Mouse (Mus musculus): ENCODE measurements around the gene Rnf130. TPM values are rescaled to one million over a fixed set of nuclear protein-coding genes. Genes with fewer than 3 reads are reported as not detected.

Rnf130 gene
- total and polyA plus RNA-seq, 3 experiments, result not detected

GRCm38 (mm10) chr11:50104016-50104415 is 78.9 kb downstream of the Rnf130 start:
- DNase-seq (ENCODE audit: extremely low read depth), result no peak
- H3K9me3 ChIP-seq (replicated peaks; ENCODE audit: low read length), result no peaks in the 10 kb centered on the region
- no peaks in the 10 kb centered on the region for H3K36me3 ChIP-seq (replicated peaks in 1 of 2; ENCODE audit: control insufficient read depth in 1 of 2, insufficient read depth in 1 of 2, low read length in 1 of 2)
- no peak for TF ChIP-seq SMC3 (IDR thresholded peaks at IDR 0.05; ENCODE audit: low read depth, low read length)
- no peak for TF ChIP-seq ZMIZ1 (IDR thresholded peaks at IDR 0.05; ENCODE audit: low read depth, low read length)
- TF ChIP-seq NRF1 (IDR thresholded peaks at IDR 0.05; ENCODE audit: low read depth, low read length), result no peak
- no peak for TF ChIP-seq EP300 (IDR thresholded peaks at IDR 0.05; ENCODE audit: low read length)
- TF ChIP-seq NELFE (IDR thresholded peaks at IDR 0.05; ENCODE audit: low read depth, low read length), result no peak
- no peak for TF ChIP-seq MEF2A (IDR thresholded peaks at IDR 0.05; ENCODE audit: borderline replicate concordance, low read depth, low read length)
- no peak for TF ChIP-seq ZKSCAN1 (IDR thresholded peaks at IDR 0.05; ENCODE audit: borderline replicate concordance, low read depth, low read length)
- TF ChIP-seq MAFK (IDR thresholded peaks at IDR 0.05; ENCODE audit: insufficient replicate concordance, low read length), result no peak
- no peak for TF ChIP-seq ELF1 (IDR thresholded peaks at IDR 0.05; ENCODE audit: low read depth, low read length)
- no peak for TF ChIP-seq IRF4 (IDR thresholded peaks at IDR 0.05; ENCODE audit: low read depth, low read length)
- TF ChIP-seq TCF12 (IDR thresholded peaks at IDR 0.05; ENCODE audit: low read depth, low read length), result no peak
- no peak for TF ChIP-seq MAX (IDR thresholded peaks at IDR 0.05; ENCODE audit: low read length)
- H3K9ac ChIP-seq (ENCODE audit: insufficient read depth, low read depth), result no peak overlapping the region
- dilution Hi-C loops (cut with MboI; ENCODE audit: extremely low pct_ligation_motif_present, extremely low pct_unique_long_range_greater_than_20kb, low sequenced_read_pairs), result no loop called here
- no peak overlapping the region for H3K27ac ChIP-seq (ENCODE audit: insufficient read depth, low read depth)
- in situ Hi-C loops (cut with MboI; ENCODE audit: low pct_ligation_motif_present, low pct_unique_long_range_greater_than_20kb, low sequenced_read_pairs), result no loop called here
- H3K4me1 ChIP-seq (ENCODE audit: control insufficient read depth in 1 of 2, insufficient read depth in 2 of 2), result peaks cover 0 to 14% of the 10 kb centered on the region in 2 experiments; a peak in 2 of 4 replicates
- H3K27me3 ChIP-seq (replicated peaks), result no peaks in the 10 kb centered on the region
- H3K79me2 ChIP-seq (replicated peaks; ENCODE audit: control insufficient read depth, extremely low read depth, insufficient read depth, poor library complexity, severe bottlenecking), result no peaks in the 10 kb centered on the region
- H3K4me2 ChIP-seq (ENCODE audit: insufficient read depth, low read depth, poor library complexity, severe bottlenecking), result no peak overlapping the region
- no peak overlapping the region for H3K4me3 ChIP-seq (replicated peaks in 1 of 3; ENCODE audit: low read depth in 2 of 3, low read length in 2 of 3, poor library complexity in 1 of 3)

- TF ChIP-seq NELFE (IDR thresholded peaks at IDR 0.05; ENCODE audit: low read depth, low read length) (no peak), JUND (conservative IDR thresholded peaks at IDR 0.05; ENCODE audit: low read depth, low read length) (no peak), EP300 (IDR thresholded peaks at IDR 0.05; ENCODE audit: low read length) (no peak), CHD1 (IDR thresholded peaks at IDR 0.05; ENCODE audit: low read depth, low read length) (no peak), SIN3A (IDR thresholded peaks at IDR 0.05; ENCODE audit: low read length) (no peak), PAX5 (IDR thresholded peaks at IDR 0.05; ENCODE audit: low read length) (no peak), CTCF (conservative IDR thresholded peaks at IDR 0.05 in 1 of 2, IDR thresholded peaks at IDR 0.05 in 1 of 2; ENCODE audit: low read depth in 2 of 2, low read length in 2 of 2) (no peak), TBP (conservative IDR thresholded peaks at IDR 0.05; ENCODE audit: low read depth, low read length) (no peak), MEF2A (IDR thresholded peaks at IDR 0.05; ENCODE audit: borderline replicate concordance, low read depth, low read length) (no peak), USF2 (conservative IDR thresholded peaks at IDR 0.05; ENCODE audit: low read depth, low read length) (no peak), CHD2 (IDR thresholded peaks at IDR 0.05; ENCODE audit: low read length) (no peak), JUN (IDR thresholded peaks at IDR 0.05; ENCODE audit: insufficient read depth, low read depth, low read length) (no peak), MAFK (IDR thresholded peaks at IDR 0.05; ENCODE audit: insufficient replicate concordance, low read length) (no peak), SMC3 (IDR thresholded peaks at IDR 0.05; ENCODE audit: low read depth, low read length) (no peak)
- Histone ChIP-seq H3K4me3 (replicated peaks in 1 of 3; ENCODE audit: low read depth in 2 of 3, low read length in 2 of 3, poor library complexity in 1 of 3) (no peak overlapping the region), H3K4me1 (ENCODE audit: control insufficient read depth in 1 of 2, insufficient read depth in 2 of 2) (peaks cover 0 to 15% of the 10 kb centered on the region in 2 experiments; a peak in 2 of 4 replicates), H3K27ac (ENCODE audit: insufficient read depth, low read depth) (no peak overlapping the region), H3K4me2 (ENCODE audit: insufficient read depth, low read depth, poor library complexity, severe bottlenecking) (no peak overlapping the region), H3K36me3 (replicated peaks in 1 of 2; ENCODE audit: control insufficient read depth in 1 of 2, insufficient read depth in 1 of 2, low read length in 1 of 2) (no peaks in the 10 kb centered on the region), H3K79me2 (replicated peaks; ENCODE audit: control insufficient read depth, extremely low read depth, insufficient read depth, poor library complexity, severe bottlenecking) (no peaks in the 10 kb centered on the region), H3K27me3 (replicated peaks) (no peaks in the 10 kb centered on the region), H3K9me3 (replicated peaks; ENCODE audit: low read length) (no peaks in the 10 kb centered on the region), H3K9ac (ENCODE audit: insufficient read depth, low read depth) (no peak overlapping the region)
- in situ Hi-C loops (cut with MboI; ENCODE audit: low pct_ligation_motif_present, low pct_unique_long_range_greater_than_20kb, low sequenced_read_pairs) (no loop called here), dilution Hi-C loops (cut with MboI; ENCODE audit: extremely low pct_ligation_motif_present, extremely low pct_unique_long_range_greater_than_20kb, low sequenced_read_pairs) (no loop called here)
- DNase-seq (ENCODE audit: extremely low read depth), result no peak
These were observed 80.1 kb downstream of the Rnf130 start for GRCm38 (mm10) chr11:50105237-50105636.
